Mouse (Mus musculus) embryonic fibroblast, embryonic 13.5 days (primary cell): ENCODE data around the gene Rundc1.

Source experiments
- CTCF ChIP-seq: IDR thresholded peaks from 2 replicates; pipeline ENCODE4 v1.5.1; 2011; ENCODE audit warnings: mild to moderate bottlenecking, control low read depth, low read length, moderate library complexity, borderline replicate concordance; ENCODE audit not compliant: insufficient read depth
- POLR2A ChIP-seq: IDR thresholded peaks from 2 replicates; pipeline ENCODE4 v1.6.1; 2011; ENCODE audit warnings: low read depth, mild to moderate bottlenecking, control low read depth, low read length, moderate library complexity

- TF ChIP-seq CTCF (0 out of 2 replicates have a peak, but pooled peaks have one; percentile 14), POLR2A (0 out of 2 replicates have a peak, but pooled peaks have one; percentile 18)
These were observed 42.8 kb downstream of the Rundc1 start for GRCm38 (mm10) chr11:101467477-101468262.
